Mouse (Mus musculus) midbrain, postnatal 0 days (tissue): ENCODE data around the gene Pten. TPM values are rescaled to one million over a fixed set of nuclear protein-coding genes. Genes with fewer than 3 reads are reported as not detected.

Experiments used
- ATAC-seq: fragments of 200-750 bp; cut with Nextera tagmentation; 2 replicates; pipeline ENCODE4 v1.8.0; 2017; ENCODE audit warnings: moderate number of reproducible peaks, mild to moderate bottlenecking, moderate TSS enrichment, moderate library complexity; ENCODE audit not compliant: low FRiP score
- DNase-seq: peaks from one replicate; pipeline ENCODE4 v3.0.0-alpha.2; 2015; ENCODE audit warnings: low spot score
- H3K27ac ChIP-seq: fragments of 300-500 bp; sonication (generic); 2 replicates; pipeline ENCODE4 v1.5.1; 2014; ENCODE audit warnings: low read depth, mild to moderate bottlenecking, low read length, mixed read lengths
- H3K27me3 ChIP-seq: fragments of 300-500 bp; sonication (generic); 2 replicates; pipeline ENCODE4 v1.6.1; 2014; ENCODE audit warnings: low read length, control low read depth, mixed read lengths; ENCODE audit not compliant: insufficient read depth
- H3K36me3 ChIP-seq: fragments of 300-500 bp; sonication (generic); 2 replicates; pipeline ENCODE4 v1.6.1; 2014; ENCODE audit warnings: low read length, control low read depth, mixed read lengths; ENCODE audit not compliant: insufficient read depth
- H3K4me1 ChIP-seq: fragments of 300-500 bp; sonication (generic); 2 replicates; pipeline ENCODE4 v1.6.1; 2014; ENCODE audit warnings: mild to moderate bottlenecking, control low read depth, antibody characterized with exemption, low read length, mixed read lengths; ENCODE audit not compliant: insufficient read depth
- H3K4me2 ChIP-seq: fragments of 300-500 bp; sonication (generic); 2 replicates; pipeline ENCODE4 v1.6.1; 2014; ENCODE audit warnings: low read depth, mild to moderate bottlenecking, low read length, mixed read lengths; ENCODE audit not compliant: poor library complexity, severe bottlenecking
- H3K4me3 ChIP-seq: fragments of 300-500 bp; sonication (generic); 2 replicates; pipeline ENCODE4 v1.5.1; 2014; ENCODE audit warnings: low read depth, mild to moderate bottlenecking, low read length, moderate library complexity
- H3K9ac ChIP-seq: fragments of 300-500 bp; sonication (generic); replicated peaks from 2 replicates; pipeline ENCODE4 v1.6.1; 2014; ENCODE audit warnings: mild to moderate bottlenecking, low read length, moderate library complexity, mixed read lengths; ENCODE audit not compliant: poor library complexity, severe bottlenecking
- H3K9me3 ChIP-seq: fragments of 300-500 bp; sonication (generic); 2 replicates; pipeline ENCODE4 v1.6.1; 2016; ENCODE audit warnings: low read length, control low read depth
- CTCF ChIP-seq: IDR thresholded peaks from 2 replicates; pipeline ENCODE4 v1.5.1; 2016; ENCODE audit warnings: antibody characterized with exemption, mild to moderate bottlenecking
- WGBS: fragments of 180-500 bp; shearing (Covaris S2); extraction: QIAGEN DNeasy Blood & Tissue Kit; methylation state at CpG from one replicate; pipeline ENCODE4 v1.1.7; 2014; 5-methylcytosine and 5-hydroxymethylcytosine counted together
- polyA plus RNA-seq: library from polyadenylated mRNA; unstranded; fragments of >200 nt; fragmentation: Nextera tagmentation; extraction: Ambion mirVana; gene quantifications from 2 replicates; pipeline ENCODE4 v1.2.1, GENCODE M21; 2015
- total RNA-seq: library from RNA; depleted of rRNA; stranded (reverse); fragments of >200 nt; gene quantifications from 2 replicates; pipeline ENCODE4 v1.2.3, GENCODE M21; 2014

Gene Pten
- total and polyA plus RNA-seq, 2 experiments from 2014 or later = 14.0 to 117 TPM

- Histone ChIP-seq H3K9ac (no peak overlapping the region), H3K4me2 (no peak overlapping the region), H3K4me1 (no peaks in the 10 kb centered on the region), H3K9me3 (no peaks in the 10 kb centered on the region), H3K4me3 (no peak overlapping the region), H3K27me3 (no peaks in the 10 kb centered on the region), H3K36me3 (no peaks in the 10 kb centered on the region), H3K27ac (no peak overlapping the region)
- no peak for TF ChIP-seq CTCF
- ATAC-seq (no peak), DNase-seq (no peak)
- 94% methylated on average over 6 of the region's 6 CpGs for WGBS
These were observed 83.2 kb downstream of the Pten start for GRCm38 (mm10) chr19:32840491-32840890.

- H3K4me2 ChIP-seq = no peak overlapping the region
- no peak for TF ChIP-seq CTCF
- ATAC-seq = no peak
- DNase-seq = no peak
- no peaks in the 10 kb centered on the region for H3K27me3 ChIP-seq
- no peak overlapping the region for H3K9ac ChIP-seq
- no peaks in the 10 kb centered on the region for H3K9me3 ChIP-seq
- no peak overlapping the region for H3K27ac ChIP-seq
- no peaks in the 10 kb centered on the region for H3K4me1 ChIP-seq
- 72% methylated on average over 5 of the region's 5 CpGs for WGBS
- no peak overlapping the region for H3K4me3 ChIP-seq
- H3K36me3 ChIP-seq = no peaks in the 10 kb centered on the region
These were observed 87.2 kb downstream of the Pten start for GRCm38 (mm10) chr19:32844486-32844885.

- Histone ChIP-seq H3K4me2 (no peak overlapping the region), H3K9me3 (no peaks in the 10 kb centered on the region), H3K27me3 (no peaks in the 10 kb centered on the region), H3K27ac (no peak overlapping the region), H3K4me3 (no peak overlapping the region), H3K36me3 (no peaks in the 10 kb centered on the region), H3K9ac (no peak overlapping the region), H3K4me1 (no peaks in the 10 kb centered on the region)
- no peak for ATAC-seq
- DNase-seq = no peak
- WGBS = 80% methylated on average over 3 of the region's 3 CpGs
- no peak for TF ChIP-seq CTCF
These were observed 90.7 kb downstream of the Pten start for GRCm38 (mm10) chr19:32848041-32848440.

DNA sequence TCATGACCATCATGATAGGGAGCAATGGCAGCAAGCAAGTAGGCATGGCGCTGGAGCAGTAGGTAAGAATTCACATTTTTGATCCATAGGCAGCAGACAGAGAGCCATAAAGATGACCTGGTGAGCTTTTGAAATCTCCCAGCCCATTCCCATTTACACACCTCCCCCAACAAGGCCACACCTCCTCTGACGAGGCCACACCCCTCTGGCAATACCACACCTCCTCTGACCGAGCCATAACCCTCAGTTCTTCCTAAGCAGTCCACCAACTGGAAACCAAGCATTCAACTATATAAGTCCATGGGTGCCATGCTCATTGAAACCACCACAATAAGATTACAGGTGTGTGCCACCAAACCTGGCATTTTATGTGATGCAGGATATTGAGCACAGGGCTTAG lies 95.0 kb downstream of the Pten start:
- ATAC-seq (no peak), DNase-seq (no peak)
- 73% methylated on average over 3 of the region's 3 CpGs for WGBS
- H3K36me3 ChIP-seq = no peaks in the 10 kb centered on the region
- H3K9me3 ChIP-seq = no peaks in the 10 kb centered on the region
- no peak for TF ChIP-seq CTCF
- H3K27ac ChIP-seq = no peak overlapping the region
- H3K27me3 ChIP-seq = no peaks in the 10 kb centered on the region
- H3K9ac ChIP-seq = no peak overlapping the region
- H3K4me1 ChIP-seq = no peaks in the 10 kb centered on the region
- H3K4me2 ChIP-seq = no peak overlapping the region
- no peak overlapping the region for H3K4me3 ChIP-seq

GRCm38 (mm10) chr19:32861675-32862575 lies 104.6 kb downstream of the Pten start:
- Histone ChIP-seq H3K27ac (no peak overlapping the region), H3K9me3 (no peaks in the 10 kb centered on the region), H3K4me3 (no peak overlapping the region), H3K4me1 (no peaks in the 10 kb centered on the region), H3K4me2 (peak overlapping the region; percentile 22; the same call in 1 of the 2 replicates), H3K9ac (no peak overlapping the region), H3K36me3 (no peaks in the 10 kb centered on the region), H3K27me3 (no peaks in the 10 kb centered on the region)
- WGBS = 61% methylated on average over 12 of the region's 12 CpGs
- ATAC-seq (0 out of 2 replicates have a peak, but pooled peaks have one; percentile 44), DNase-seq (no peak)
- no peak for TF ChIP-seq CTCF

DNA sequence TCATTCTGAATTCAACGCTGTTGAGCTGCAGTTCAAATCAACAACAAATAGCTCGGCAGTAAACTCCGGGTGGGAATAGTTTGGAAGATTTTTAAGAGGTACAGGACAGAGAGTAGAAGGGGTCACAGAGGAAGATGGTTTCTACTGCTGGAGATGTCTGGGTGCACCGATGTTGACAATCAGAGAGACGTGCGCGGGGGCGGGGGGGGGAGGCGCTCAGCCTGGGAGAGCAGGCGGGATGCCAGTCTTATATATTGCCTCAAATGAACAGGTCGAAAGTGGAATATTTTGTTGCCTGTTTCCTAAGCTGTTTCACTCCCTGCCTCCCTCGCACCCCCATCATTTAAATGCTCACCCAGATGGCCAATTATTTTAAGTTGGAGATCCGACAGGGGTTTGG lies 109.5 kb downstream of the Pten start:
- no peaks in the 10 kb centered on the region for H3K9me3 ChIP-seq
- H3K4me3 ChIP-seq = peak overlapping the region; percentile 19
- ATAC-seq (no peak), DNase-seq (no peak)
- no peaks in the 10 kb centered on the region for H3K27me3 ChIP-seq
- no peaks in the 10 kb centered on the region for H3K4me1 ChIP-seq
- no peaks in the 10 kb centered on the region for H3K36me3 ChIP-seq
- H3K4me2 ChIP-seq = peak overlapping the region; percentile 45
- no peak overlapping the region for H3K27ac ChIP-seq
- H3K9ac ChIP-seq = no peak overlapping the region
- under 1% methylated on average over 13 of the region's 13 CpGs for WGBS
- no peak for TF ChIP-seq CTCF
